Mouse (Mus musculus): ENCODE measurements around the gene Smad3. TPM values are rescaled to one million over a fixed set of nuclear protein-coding genes. Genes with fewer than 3 reads are reported as not detected.
A peak's percentile ranks its signal among the peaks of the same experiment; 100 is the strongest.

The Smad3 gene
- total RNA-seq, 2 experiments from 2014 or later, result 15.9 to 19.7 TPM

DNA sequence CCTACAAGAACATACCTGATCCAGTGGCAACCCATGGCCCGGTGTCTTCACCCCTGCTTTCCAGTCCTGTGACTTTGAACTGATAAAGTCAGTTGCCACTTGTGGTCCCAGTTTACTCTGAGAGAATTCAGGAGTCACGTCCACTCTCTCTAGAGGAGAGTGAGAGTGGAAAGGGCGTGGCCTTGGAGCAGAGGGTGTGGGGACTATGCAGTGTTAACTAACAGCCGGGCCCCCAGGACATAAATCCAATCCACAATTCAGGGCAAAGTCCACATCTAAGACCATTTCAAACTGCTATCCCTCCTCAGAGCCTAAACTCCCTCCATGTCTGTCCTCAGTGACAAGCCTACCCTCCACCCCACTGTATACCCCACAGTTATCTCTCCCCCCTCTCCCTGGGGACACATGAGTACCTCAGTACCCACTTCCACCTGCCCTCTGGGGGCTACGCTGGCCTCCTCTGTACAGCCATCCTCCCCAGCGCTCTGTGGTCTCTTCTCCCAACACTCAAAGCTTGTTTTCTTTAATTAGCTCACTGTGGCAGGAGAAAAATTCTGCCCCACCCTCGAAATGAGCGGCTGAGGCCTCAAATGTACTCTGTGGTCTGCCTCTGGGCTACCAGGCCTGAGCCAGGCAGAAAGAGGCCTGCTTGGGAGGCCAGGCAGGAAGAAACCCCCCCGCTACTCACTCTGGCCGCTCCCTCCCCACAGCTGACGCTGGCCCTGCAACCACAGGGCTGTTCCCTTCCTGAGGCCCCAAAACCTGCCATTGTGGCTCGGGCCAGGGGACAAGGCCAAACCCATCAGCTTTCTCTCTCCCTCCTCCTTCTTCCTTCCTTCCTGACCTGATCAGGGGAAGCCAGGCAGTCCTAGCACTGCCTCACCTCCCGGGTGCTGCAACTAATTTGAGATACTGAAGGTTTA is 31.4 kb downstream of the Smad3 start:
- ATAC-seq (replicated peaks; ENCODE audit: low FRiP score, low TSS enrichment, poor library complexity, severe bottlenecking), result peak; percentile 77

DNA sequence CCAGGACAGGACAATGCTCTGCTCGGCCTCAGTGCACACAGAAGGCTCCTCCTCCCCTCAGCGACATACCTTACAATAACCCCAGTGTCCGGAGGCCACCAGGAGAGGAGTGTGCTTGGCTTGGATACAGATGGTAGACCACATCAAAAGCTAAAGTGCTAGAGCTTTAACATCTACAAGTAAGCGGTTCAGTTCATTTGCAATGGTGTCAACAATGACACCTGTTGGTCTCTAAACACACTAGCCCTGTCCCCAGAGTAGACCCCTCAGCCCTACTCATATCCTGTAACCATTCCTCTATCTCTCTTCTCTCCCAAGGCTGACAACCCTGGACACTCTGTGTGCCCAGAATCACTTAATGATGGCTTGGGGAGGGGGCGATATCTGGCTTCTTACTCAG is 33.0 kb downstream of the Smad3 start:
- no peak for ATAC-seq (replicated peaks; ENCODE audit: low FRiP score, low TSS enrichment, poor library complexity, severe bottlenecking)

DNA sequence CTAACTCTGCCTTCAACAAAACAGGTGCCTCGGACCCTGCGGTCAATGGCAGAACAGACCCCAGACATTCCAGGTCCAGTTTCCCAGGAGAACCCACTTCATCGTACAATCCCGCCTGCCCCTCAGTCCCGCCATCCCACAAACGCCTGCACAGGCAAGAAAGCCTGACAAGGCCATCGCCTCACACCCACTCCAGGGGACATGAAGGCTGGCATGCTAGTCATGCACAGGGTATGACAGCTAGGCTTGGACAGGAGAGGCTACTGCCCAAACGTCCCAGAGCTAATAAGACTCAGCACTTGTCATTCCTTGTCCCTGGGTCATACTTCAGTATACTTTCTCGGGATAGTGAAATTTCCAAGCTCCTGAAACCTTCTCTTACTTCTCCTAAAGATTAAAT is 34.9 kb downstream of the Smad3 start:
- no peak for ATAC-seq (replicated peaks; ENCODE audit: low FRiP score, low TSS enrichment, poor library complexity, severe bottlenecking)

DNA sequence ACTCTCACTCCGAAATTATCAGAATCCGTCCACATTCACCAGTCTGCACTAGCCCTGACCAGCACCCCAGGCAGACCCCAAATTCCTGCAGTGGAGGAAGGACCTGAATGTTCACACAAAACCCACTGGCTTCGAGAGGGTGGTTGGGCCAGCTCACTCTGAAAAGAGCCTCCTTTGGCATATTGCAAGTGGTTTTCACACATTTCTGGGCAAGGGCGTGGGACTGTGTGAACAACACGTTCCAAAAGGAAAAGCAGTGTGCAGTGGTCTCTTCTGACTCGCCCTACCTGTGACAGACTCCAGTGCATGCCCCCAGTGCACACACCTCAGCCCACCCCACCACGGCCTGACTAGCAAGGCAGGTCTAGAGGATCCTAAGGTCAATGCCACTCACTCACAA is 35.4 kb downstream of the Smad3 start:
- no peak for ATAC-seq (replicated peaks; ENCODE audit: low FRiP score, low TSS enrichment, poor library complexity, severe bottlenecking)

DNA sequence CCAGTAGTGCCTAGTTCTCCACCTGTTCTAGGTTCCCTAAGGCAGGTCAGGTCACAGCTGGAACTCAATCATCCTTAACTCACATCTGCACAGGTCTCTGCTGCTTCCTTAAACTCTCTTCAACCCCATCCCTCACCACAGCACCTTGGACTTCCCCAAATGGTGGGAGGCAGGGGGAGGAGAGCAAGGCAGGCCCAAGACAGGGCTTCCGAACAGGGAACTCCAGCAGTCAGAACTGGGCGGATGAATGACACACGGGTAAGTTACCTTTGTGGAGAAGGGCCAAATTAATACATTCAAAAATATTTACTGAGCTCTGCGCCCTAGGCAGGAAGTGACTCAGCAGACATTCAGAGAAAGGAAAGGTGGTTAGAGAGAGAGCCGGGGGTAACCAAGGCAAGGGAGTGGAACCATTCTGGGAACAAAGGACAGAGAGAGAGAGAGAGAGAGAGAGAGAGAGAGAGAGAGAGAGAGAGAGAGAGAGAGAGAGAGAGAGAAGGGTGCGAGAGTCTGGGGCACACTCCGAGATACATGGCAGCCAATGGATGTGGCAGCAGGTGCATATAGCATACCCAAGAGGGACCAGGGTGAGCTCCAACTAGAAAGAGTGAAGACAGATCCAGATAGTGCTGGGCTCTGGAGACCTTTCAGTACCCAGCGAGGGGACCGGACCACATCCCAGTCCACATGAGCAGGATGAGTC is 36.1 kb downstream of the Smad3 start:
- no peak; the same call in 1 of the 2 replicates for ATAC-seq (replicated peaks; ENCODE audit: low FRiP score, low TSS enrichment, poor library complexity, severe bottlenecking)

DNA sequence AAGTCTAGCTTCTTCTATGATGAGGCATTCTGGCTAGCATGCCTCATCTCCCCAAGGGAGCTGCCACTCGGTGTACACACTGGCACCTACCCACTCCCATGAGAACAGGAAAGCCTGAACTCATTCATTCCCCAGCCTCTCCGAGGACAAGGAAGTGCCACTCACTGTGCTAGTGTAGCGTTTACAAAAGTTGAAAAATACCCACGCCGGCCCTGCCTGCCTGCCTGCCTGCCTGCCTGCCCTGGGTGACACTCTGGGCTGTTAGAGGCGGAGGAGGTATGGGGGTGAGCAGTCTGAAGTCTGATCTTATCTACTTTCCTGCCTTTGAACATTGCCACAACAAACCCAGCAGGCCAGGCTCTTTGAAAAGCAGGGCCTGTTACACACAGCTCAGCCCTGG is 37.1 kb downstream of the Smad3 start:
- ATAC-seq (replicated peaks; ENCODE audit: low FRiP score, low TSS enrichment, poor library complexity, severe bottlenecking), result peak; percentile 70

DNA sequence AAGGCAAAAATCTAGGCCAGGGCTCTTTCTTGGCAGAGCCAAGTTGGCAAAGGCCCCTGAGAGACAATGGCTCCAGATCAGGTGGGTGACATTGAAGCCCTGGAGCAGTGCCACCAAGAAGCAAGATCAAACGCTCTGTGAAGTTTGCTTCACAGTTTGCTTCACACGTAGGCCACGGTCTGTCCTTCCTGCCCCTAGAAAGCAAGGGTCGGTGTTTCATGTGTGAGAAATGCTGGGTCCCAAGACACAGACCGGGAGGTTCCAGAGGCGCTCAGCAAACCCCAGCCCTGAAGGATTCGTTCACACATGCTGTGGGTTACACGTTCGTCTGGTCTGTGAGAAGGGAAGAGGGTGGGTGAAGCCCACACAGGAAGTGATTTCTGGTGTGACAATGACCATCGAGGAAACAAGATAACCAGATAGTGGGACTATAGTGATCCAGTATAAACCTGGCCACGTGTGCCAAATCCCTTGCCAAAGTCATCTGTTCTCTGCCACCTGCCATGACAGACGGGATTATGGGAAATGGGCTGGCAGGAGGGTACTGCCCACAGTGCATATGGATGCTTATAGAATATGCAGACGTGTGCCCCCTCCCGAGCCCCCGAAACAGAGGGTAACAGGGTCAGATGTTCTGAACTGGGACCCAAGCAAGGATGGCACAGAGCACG is 37.9 kb downstream of the Smad3 start:
- no peak for ATAC-seq (replicated peaks; ENCODE audit: low FRiP score, low TSS enrichment, poor library complexity, severe bottlenecking)

DNA sequence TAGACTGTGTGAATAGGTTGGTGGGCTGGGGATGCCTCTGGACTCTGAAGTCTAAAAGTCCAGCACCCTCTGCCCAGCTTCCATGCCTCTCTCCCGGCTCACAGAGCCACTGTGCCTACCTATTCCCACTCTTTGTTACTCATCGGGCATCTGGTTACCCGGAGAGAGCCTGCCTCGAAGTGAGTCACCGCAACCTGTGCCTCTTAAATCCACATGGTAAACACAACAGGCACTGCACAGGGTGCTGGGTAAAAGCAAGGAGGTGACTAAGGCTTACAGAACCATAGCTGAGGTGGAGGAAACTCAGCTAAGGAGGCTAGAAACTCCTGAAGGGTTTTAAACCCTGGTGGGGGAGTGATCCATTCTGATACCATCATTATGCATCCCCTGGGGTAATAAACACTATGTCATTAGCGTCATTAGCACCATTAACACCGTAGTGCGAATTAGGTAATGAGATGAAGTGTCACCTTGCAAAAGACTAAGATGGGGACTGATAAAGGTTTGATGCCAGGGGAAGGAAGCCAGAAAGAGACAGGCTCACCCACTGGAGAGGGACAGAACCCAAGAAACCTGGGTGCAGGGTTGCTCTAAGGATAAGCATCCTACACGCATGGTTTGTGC is 38.9 kb downstream of the Smad3 start:
- no peak for ATAC-seq (replicated peaks; ENCODE audit: low FRiP score, low TSS enrichment, poor library complexity, severe bottlenecking)

DNA sequence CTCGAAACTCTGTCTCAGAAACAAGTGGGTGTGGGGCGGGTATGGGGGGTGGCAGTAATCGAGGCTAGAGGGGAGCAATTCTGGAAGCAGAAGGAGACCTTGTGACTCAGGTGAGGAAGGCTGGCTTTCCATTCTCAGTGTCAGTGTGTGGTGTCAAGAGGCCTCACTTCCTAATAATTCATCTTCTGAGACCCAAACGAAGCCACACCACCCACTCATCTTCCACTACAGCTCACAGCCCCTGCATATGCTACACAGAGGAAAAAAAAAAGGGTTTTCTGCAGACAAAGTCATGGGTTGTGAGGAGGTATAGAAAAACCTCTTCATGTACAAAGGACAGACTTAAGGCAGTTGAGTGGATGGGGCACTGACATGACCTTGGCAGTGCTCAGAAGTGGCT is 39.6 kb downstream of the Smad3 start:
- no peak for ATAC-seq (replicated peaks; ENCODE audit: low FRiP score, low TSS enrichment, poor library complexity, severe bottlenecking)

DNA sequence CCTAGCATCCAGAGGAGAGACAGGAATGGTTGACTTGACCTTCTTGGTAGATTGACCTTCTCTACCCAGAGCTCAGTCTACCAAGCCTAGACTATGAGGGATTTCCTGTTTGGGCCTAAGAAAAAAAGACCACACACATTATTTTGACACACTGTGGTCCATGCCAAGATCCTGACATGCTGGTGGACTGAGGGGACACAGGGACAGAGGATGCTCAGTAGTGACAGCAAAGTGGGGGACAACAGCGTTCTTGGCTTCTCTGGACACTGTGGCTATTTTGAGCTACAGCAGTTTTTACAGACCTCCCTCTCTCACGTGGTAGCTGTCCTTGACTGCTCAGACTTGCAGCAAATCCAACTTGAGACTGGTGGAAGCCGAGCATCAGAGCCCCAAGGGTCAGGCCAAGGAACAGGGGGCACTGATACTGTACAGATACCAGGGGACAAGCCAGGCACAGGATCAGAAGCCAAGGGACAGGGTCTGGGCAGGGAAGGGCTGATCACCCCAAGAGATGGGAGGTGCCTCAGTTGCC is 40.3 kb downstream of the Smad3 start:
- ATAC-seq (replicated peaks; ENCODE audit: low FRiP score, low TSS enrichment, poor library complexity, severe bottlenecking), result no peak

DNA sequence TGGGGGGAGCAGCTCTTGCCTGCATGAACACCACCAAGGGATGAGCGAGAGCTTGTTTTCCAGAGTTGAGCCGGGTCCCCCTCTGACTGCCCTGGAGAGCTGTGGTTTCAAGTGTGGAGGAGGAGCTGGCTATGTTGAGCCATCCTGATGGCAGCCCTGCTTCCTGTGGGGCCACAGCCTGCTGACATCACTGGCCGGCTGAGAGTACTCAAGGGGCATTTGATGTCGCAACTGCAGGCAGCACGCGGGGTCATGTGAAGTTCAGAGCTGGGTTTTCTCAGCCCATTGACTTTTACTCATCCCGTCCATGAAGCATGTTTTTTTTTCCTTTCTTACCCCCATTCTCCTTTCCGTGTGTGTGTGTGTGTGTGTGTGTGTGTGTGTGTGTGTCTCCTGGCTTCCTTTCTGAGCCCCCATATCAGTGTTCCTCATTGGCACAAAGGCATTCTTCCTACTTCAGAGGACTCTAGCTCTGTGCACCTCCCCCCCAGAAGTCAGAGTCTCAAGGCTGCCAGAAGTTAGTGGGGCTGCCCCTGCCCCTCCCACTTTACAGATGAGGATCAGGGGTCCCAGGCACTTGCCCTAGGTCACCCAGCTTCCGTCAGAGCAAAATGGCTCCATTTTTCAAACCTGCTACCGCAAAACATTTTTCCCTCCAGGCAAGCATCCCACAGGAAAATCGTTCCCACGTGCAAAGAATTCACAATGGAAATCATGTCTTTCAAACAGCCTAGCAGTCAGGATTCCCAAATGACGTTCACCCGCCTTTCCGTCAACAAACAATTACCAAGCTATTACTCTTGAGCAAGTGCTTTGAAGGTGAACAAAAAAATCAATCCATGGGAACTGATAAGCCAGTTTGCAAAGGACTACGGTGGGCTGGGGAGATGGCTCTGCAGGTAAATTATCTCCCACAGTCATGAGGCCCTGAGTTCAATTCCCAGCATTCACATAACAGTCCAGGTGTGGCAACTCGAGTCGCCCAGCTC is 41.4 kb downstream of the Smad3 start:
- ATAC-seq (replicated peaks; ENCODE audit: low FRiP score, low TSS enrichment, poor library complexity, severe bottlenecking), result no peak

DNA sequence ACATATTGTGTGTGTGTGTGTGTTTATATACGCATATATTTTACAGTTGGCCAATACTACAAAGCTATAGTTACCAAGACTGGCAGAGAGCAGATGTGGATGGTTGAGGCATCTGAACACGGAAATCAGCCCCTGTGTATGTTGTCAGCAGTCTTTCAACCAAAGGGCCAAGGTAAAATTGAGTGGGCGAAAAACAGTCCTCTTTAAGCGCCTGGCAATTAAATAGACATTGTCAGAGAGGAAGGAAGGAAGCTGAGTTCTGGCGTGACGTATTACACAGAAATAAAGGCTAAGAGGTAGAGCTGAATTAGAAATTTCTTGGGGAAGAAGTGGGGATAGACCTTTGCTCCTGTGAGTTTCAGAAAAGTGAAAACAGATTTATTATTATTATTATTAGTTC is 43.2 kb downstream of the Smad3 start:
- no peak for ATAC-seq (replicated peaks; ENCODE audit: low FRiP score, low TSS enrichment, poor library complexity, severe bottlenecking)

DNA sequence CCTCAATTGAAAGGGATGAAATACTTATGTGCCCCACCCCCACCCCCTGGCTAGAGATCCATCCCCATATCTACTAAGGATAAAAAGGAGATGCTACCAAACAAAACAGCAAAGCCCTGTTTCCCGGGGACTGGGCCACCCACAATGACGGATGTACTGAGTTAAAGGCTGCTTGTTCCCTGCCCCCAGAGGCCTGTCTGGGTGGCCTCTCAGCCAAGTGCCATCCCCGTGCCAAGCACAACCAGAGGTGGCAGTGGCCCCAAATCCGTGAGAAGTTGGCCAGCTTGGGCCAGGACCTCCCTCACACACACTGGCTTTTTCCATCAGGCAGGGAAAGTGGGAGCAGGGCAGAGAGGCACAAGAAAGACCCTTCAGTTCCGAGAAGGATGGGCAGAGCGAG is 45.0 kb downstream of the Smad3 start:
- no peak for ATAC-seq (replicated peaks; ENCODE audit: low FRiP score, low TSS enrichment, poor library complexity, severe bottlenecking)

DNA sequence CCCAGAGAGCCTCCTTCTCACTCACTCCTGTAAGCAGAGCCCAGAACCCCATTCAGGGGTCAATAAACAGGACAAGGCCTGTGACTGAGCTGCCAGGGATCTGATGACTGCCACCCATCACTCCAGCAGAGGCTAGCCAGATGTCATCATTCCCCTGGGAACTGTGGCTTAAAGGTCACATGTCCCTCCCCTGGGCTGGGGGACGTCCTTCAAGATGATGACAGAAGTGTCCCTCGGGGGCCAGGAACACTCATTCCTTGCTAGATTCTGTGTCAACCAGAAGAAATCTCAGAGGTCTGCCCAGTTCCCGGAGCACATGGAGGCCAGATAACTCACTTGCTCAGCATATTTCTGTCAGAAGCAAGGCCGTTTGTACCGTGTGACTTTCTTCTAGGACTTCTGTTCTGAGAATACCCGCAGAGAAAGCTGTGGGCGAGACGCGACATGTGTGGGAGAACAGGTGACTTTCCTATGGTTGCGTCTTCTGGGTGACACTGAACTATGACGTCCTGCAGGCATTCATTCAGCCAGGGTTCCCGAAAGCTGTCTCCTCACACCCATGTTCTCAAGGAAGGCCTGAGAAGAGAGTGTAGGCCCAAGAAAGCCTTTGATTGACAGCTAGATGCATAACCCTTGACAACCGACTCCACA is 46.1 kb downstream of the Smad3 start:
- no peak for ATAC-seq (replicated peaks; ENCODE audit: low FRiP score, low TSS enrichment, poor library complexity, severe bottlenecking)

DNA sequence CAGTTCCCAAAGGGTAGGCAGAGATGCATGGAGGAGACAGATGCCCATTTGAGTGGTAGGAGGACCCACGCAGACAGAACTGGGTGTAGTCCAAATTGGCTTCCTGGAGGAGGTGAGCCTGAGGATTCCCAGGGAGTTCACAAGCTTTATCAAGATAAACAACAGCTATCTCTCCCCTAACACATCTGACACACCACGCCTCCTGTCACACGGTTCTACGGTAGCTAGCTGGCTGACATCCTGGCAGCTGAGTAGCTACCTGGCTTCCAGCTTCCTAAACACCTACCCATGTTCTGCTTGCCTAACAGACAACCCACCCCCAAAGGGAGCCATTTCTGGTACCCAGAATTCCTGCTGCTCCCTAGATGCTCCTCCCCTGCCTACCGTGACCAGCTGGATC is 47.9 kb downstream of the Smad3 start:
- no peak for ATAC-seq (replicated peaks; ENCODE audit: low FRiP score, low TSS enrichment, poor library complexity, severe bottlenecking)

DNA sequence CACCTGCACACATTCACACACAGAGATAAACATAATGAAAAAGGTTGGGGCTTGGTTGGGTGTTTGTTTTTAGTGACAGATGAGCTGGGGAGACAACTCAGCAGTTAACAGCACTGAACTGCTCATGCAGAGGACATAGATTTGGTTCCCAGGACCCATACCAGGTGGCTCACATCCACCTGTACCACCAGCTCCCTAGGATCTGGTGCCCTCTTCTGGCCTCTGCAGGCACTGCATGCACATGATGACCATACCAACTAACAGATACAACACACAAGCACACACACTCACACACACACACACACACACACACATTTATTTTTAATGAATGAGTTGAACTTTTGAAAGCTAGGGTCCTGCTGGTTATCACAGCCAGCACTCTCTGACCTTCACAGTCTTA is 48.5 kb downstream of the Smad3 start:
- ATAC-seq (replicated peaks; ENCODE audit: low FRiP score, low TSS enrichment, poor library complexity, severe bottlenecking), result no peak

DNA sequence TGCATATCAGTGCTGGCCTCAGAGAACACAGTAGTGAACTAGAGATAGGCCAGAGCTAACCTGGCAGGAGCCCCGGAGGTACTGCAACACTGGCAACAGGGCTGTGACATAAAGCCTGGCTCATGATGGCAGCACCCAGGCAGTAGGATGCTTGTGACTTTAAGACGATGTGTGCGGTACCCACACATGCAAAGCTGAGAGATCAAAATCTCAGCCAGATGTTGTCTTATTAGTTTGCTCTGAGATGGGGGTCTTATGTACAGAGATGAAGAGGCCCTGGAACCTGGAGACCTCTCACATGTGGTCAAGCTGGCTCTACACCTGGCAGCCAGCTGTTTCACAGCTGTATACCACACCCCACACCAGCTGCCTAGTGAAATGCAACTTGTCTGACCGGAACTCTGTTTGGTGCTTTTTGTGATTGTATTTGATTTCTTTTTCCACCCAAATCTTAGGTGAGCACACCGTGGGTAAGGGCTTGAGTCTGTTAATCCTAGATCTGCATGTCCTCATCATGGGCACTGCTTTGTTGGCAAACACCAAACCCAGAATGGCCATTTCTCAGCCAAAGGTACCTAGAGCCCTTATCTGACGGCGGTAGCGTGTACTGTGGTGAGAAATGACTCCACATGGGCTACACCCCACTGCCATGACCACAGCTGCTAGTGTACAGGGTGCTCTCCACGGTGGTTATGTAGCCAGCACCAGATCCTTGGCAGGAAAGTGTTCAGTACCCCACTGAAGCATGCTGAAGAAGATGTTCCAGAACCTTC is 49.8 kb downstream of the Smad3 start:
- no peak for ATAC-seq (replicated peaks; ENCODE audit: low FRiP score, low TSS enrichment, poor library complexity, severe bottlenecking)
